Mouse (Mus musculus): ENCODE measurements around the gene Cobl.

GRCm38 (mm10) chr11:12384826-12385225 lies 79.9 kb downstream of the Cobl start:
- TF ChIP-seq CTCF (IDR thresholded peaks at IDR 0.05; ENCODE audit: low read depth) (no peak), EP300 (IDR thresholded peaks at IDR 0.05; ENCODE audit: low read depth) (no peak)
